Mouse (Mus musculus) liver, postnatal 0 days (tissue): ENCODE measurements at regions not wholly inside any gene's neighbourhood (a gene's known extent, or its start where the extent isn't known, plus 50 kb on each side); places are given as distances from the start of the nearest gene placed in this dataset.

Experiments used
- ATAC-seq: fragments of 200-750 bp; cut with Nextera tagmentation; 2 replicates; pipeline ENCODE4 v1.8.0; 2017; ENCODE audit warnings: mild to moderate bottlenecking, moderate library complexity
- DNase-seq: peaks from one replicate; pipeline ENCODE4 v3.0.0-alpha.2; 2016
- H3K27ac ChIP-seq: fragments of 300-500 bp; sonication (generic); 2 replicates; pipeline ENCODE4 v1.5.1; 2014; ENCODE audit warnings: antibody characterized with exemption, moderate library complexity, mild to moderate bottlenecking, low read depth
- H3K27me3 ChIP-seq: fragments of 300-500 bp; sonication (generic); 2 replicates; pipeline ENCODE4 v1.6.1; 2014; ENCODE audit warnings: low read length, control low read depth, mixed read lengths; ENCODE audit not compliant: insufficient read depth
- H3K36me3 ChIP-seq: fragments of 300-500 bp; sonication (generic); replicated peaks from 2 replicates; pipeline ENCODE4 v1.6.1; 2014; ENCODE audit warnings: mild to moderate bottlenecking, control low read depth, low read length, moderate library complexity, mixed read lengths; ENCODE audit not compliant: insufficient read depth
- H3K4me1 ChIP-seq: fragments of 300-500 bp; sonication (generic); 2 replicates; pipeline ENCODE4 v1.6.1; 2014; ENCODE audit warnings: antibody characterized with exemption, mild to moderate bottlenecking, control low read depth; ENCODE audit not compliant: insufficient read depth
- H3K4me2 ChIP-seq: fragments of 300-500 bp; sonication (generic); 2 replicates; pipeline ENCODE4 v1.6.1; 2014; ENCODE audit warnings: low read depth, mild to moderate bottlenecking, low read length, moderate library complexity, mixed read lengths
- H3K4me3 ChIP-seq: fragments of 300-500 bp; sonication (generic); 2 replicates; pipeline ENCODE4 v1.5.1; 2014; ENCODE audit warnings: low read depth, low read length
- H3K9ac ChIP-seq: fragments of 300-500 bp; sonication (generic); replicated peaks from 2 replicates; pipeline ENCODE4 v1.6.1; 2014; ENCODE audit warnings: mild to moderate bottlenecking, moderate library complexity
- H3K9me3 ChIP-seq: fragments of 300-500 bp; sonication (generic); 2 replicates; pipeline ENCODE4 v1.6.1; 2016; ENCODE audit warnings: mild to moderate bottlenecking, control low read depth, low read length, mixed read lengths
- CTCF ChIP-seq: sonication (generic); IDR thresholded peaks from 2 replicates; pipeline ENCODE4 v1.5.1; 2016; ENCODE audit warnings: antibody characterized with exemption, low read depth
- EP300 ChIP-seq: IDR thresholded peaks from 2 replicates; pipeline ENCODE4 v1.6.1; 2016; ENCODE audit warnings: antibody characterized with exemption, low read depth, mild to moderate bottlenecking
- WGBS: fragments of 180-500 bp; shearing (Covaris S2); extraction: QIAGEN DNeasy Blood & Tissue Kit; methylation state at CpG from one replicate; pipeline ENCODE4 v1.1.7; 2014; ENCODE audit not compliant: insufficient replicate concordance; 5-methylcytosine and 5-hydroxymethylcytosine counted together

- Histone ChIP-seq H3K36me3 (no peaks in the 10 kb centered on the region), H3K9me3 (no peaks in the 10 kb centered on the region), H3K4me1 (no peaks in the 10 kb centered on the region), H3K27me3 (no peaks in the 10 kb centered on the region), H3K4me3 (no peak overlapping the region), H3K4me2 (no peak overlapping the region), H3K9ac (no peak overlapping the region), H3K27ac (no peak overlapping the region)
- TF ChIP-seq CTCF, result no peak
- no peak for TF ChIP-seq EP300
- WGBS, result 60% methylated on average over 5 of the region's 5 CpGs
- DNase-seq (no peak), ATAC-seq (no peak)
These were observed 69.6 kb downstream of the Prdm13 start for GRCm38 (mm10) chr4:21616116-21616515.

GRCm38 (mm10) chr4:21614429-21614828, 71.3 kb downstream of the Prdm13 start:
- no peak for ATAC-seq

DNA sequence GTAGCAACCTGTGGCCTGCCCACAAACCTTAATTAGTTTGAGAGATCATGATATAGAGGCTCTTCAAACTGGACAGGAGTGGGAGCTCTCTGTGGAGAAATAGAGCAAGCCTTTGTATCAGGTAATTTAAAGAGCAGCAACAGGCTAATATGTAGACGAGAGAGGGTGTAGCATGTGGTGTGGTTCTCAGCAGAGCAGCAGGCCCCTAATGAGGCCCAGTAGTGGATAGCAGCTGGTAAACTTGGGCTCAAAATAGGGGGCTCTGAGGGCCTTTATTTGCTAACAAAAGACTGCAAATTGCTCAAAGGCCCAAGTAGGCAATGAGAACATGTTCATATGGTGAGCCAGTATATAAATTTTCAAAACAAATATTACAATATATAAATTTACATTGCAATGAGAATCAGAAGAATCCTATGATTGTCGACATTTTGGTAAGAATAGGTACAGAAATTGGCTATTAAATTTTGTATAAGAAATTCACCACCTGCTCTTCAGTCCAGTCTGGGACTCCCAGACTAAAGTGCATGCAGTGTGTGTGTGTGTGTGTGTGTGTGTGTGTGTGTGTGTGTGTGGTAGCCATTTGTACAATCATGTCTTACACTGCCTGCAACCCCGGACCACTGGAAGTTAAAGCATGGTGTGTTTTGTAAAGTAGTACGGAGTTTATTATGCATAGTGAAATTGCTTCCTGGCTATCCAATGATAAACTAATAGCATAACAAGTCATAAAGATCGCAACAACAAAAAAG, 74.1 kb downstream of the Prdm13 start:
- no peak for ATAC-seq
- Histone ChIP-seq H3K4me2 (no peak overlapping the region), H3K27me3 (no peaks in the 10 kb centered on the region), H3K27ac (no peak overlapping the region), H3K4me3 (no peak overlapping the region), H3K9me3 (no peaks in the 10 kb centered on the region), H3K36me3 (no peaks in the 10 kb centered on the region), H3K4me1 (no peaks in the 10 kb centered on the region), H3K9ac (no peak overlapping the region)
- TF ChIP-seq EP300, result no peak
- no peak for TF ChIP-seq CTCF
- WGBS, result 68% methylated on average over 5 of the region's 5 CpGs
- no peak for DNase-seq

More at GRCm38 (mm10) chr4:21614429-21614828, 71.3 kb downstream of the Prdm13 start:
- Histone ChIP-seq H3K4me3 (no peak overlapping the region), H3K9ac (no peak overlapping the region), H3K4me2 (no peak overlapping the region), H3K36me3 (no peaks in the 10 kb centered on the region), H3K4me1 (no peaks in the 10 kb centered on the region), H3K27me3 (no peaks in the 10 kb centered on the region), H3K9me3 (no peaks in the 10 kb centered on the region), H3K27ac (no peak overlapping the region)
- DNase-seq, result no peak
- no peak for TF ChIP-seq EP300
- TF ChIP-seq CTCF, result no peak
- WGBS, result 44% methylated on average over 3 of the region's 3 CpGs

- no peaks in the 10 kb centered on the region for H3K36me3 ChIP-seq
- no peak overlapping the region for H3K27ac ChIP-seq
- H3K4me2 ChIP-seq, result no peak overlapping the region
- DNase-seq (no peak), ATAC-seq (no peak)
- H3K27me3 ChIP-seq, result no peaks in the 10 kb centered on the region
- TF ChIP-seq CTCF (no peak), EP300 (no peak)
- no peaks in the 10 kb centered on the region for H3K4me1 ChIP-seq
- WGBS, result 47% methylated on average over 2 of the region's 2 CpGs
- no peak overlapping the region for H3K4me3 ChIP-seq
- no peaks in the 10 kb centered on the region for H3K9me3 ChIP-seq
- H3K9ac ChIP-seq, result no peak overlapping the region
These were observed 87.7 kb downstream of the Prdm13 start for GRCm38 (mm10) chr4:21598024-21598423.

GRCm38 (mm10) chr4:21547771-21548170, 138.0 kb downstream of the Prdm13 start:
- no peak for ATAC-seq
- TF ChIP-seq EP300 (no peak), CTCF (no peak)
- Histone ChIP-seq H3K4me2 (no peak overlapping the region), H3K27me3 (no peaks in the 10 kb centered on the region), H3K4me1 (no peaks in the 10 kb centered on the region), H3K9me3 (no peaks in the 10 kb centered on the region), H3K9ac (no peak overlapping the region), H3K4me3 (no peak overlapping the region), H3K36me3 (no peaks in the 10 kb centered on the region), H3K27ac (no peak overlapping the region)
- 79% methylated on average over 3 of the region's 3 CpGs for WGBS
- no peak for DNase-seq

- DNase-seq, result no peak
- Histone ChIP-seq H3K4me1 (no peaks in the 10 kb centered on the region), H3K36me3 (no peaks in the 10 kb centered on the region), H3K9ac (no peak overlapping the region), H3K4me2 (no peak overlapping the region), H3K9me3 (no peaks in the 10 kb centered on the region), H3K27me3 (no peaks in the 10 kb centered on the region), H3K4me3 (no peak overlapping the region), H3K27ac (no peak overlapping the region)
- TF ChIP-seq CTCF (no peak), EP300 (no peak)
- no peak for ATAC-seq
- 69% methylated on average over 2 of the region's 2 CpGs for WGBS
These were observed 146.2 kb downstream of the Prdm13 start for GRCm38 (mm10) chr4:21539583-21539982.
